Mouse (Mus musculus) hindbrain, postnatal 0 days (tissue): ENCODE data around the gene Pus3. TPM values are rescaled to one million over a fixed set of nuclear protein-coding genes. Genes with fewer than 3 reads are reported as not detected.
A peak's percentile ranks its signal among the peaks of the same experiment; 100 is the strongest.
"Not testable (repeated sequence)": the region's sequence is repeated elsewhere in the genome, so short reads cannot be mapped to it uniquely, and the experiment has no call there.

Source experiments
- ATAC-seq: fragments of 200-750 bp; cut with Nextera tagmentation; 2 replicates; pipeline ENCODE4 v1.8.0; 2017; ENCODE audit warnings: mild to moderate bottlenecking, moderate TSS enrichment, moderate library complexity
- DNase-seq: peaks from one replicate; pipeline ENCODE4 v3.0.0-alpha.2; 2015; ENCODE audit warnings: low spot score
- H3K27ac ChIP-seq: fragments of 300-500 bp; sonication (generic); 2 replicates; pipeline ENCODE4 v1.5.1; 2014; ENCODE audit warnings: mild to moderate bottlenecking
- H3K27me3 ChIP-seq: fragments of 300-500 bp; sonication (generic); 2 replicates; pipeline ENCODE4 v1.6.1; 2014; ENCODE audit warnings: low read length, mixed read lengths; ENCODE audit not compliant: insufficient read depth
- H3K36me3 ChIP-seq: fragments of 300-500 bp; sonication (generic); 2 replicates; pipeline ENCODE4 v1.6.1; 2014; ENCODE audit warnings: low read length, mixed read lengths; ENCODE audit not compliant: insufficient read depth
- H3K4me1 ChIP-seq: fragments of 300-500 bp; sonication (generic); 2 replicates; pipeline ENCODE4 v1.6.1; 2014; ENCODE audit warnings: antibody characterized with exemption, low read length, mixed read lengths; ENCODE audit not compliant: insufficient read depth
- H3K4me2 ChIP-seq: fragments of 300-500 bp; sonication (generic); 2 replicates; pipeline ENCODE4 v1.6.1; 2014; ENCODE audit warnings: low read depth, mild to moderate bottlenecking, low read length, moderate library complexity, mixed read lengths
- H3K4me3 ChIP-seq: fragments of 300-500 bp; sonication (generic); 2 replicates; pipeline ENCODE4 v1.5.1; 2014; ENCODE audit warnings: low read length
- H3K9ac ChIP-seq: fragments of 300-500 bp; sonication (generic); replicated peaks from 2 replicates; pipeline ENCODE4 v1.6.1; 2014; ENCODE audit warnings: mild to moderate bottlenecking, low read length, moderate library complexity, mixed read lengths
- H3K9me3 ChIP-seq: fragments of 300-500 bp; sonication (generic); 2 replicates; pipeline ENCODE4 v1.6.1; 2016; ENCODE audit warnings: low read length, mixed read lengths
- CTCF ChIP-seq: IDR thresholded peaks from 2 replicates; pipeline ENCODE4 v1.5.1; 2016; ENCODE audit warnings: antibody characterized with exemption, control low read depth, low read depth
- WGBS: fragments of 180-500 bp; shearing (Covaris S2); extraction: QIAGEN DNeasy Blood & Tissue Kit; methylation state at CpG from one replicate; pipeline ENCODE4 v1.1.7; 2014; 5-methylcytosine and 5-hydroxymethylcytosine counted together
- polyA plus RNA-seq: library from polyadenylated mRNA; unstranded; fragments of >200 nt; fragmentation: Nextera tagmentation; extraction: Ambion mirVana; gene quantifications from 2 replicates; pipeline ENCODE4 v1.2.1, GENCODE M21; 2015
- total RNA-seq: library from RNA; depleted of rRNA; stranded (reverse); fragments of >200 nt; gene quantifications from 2 replicates; pipeline ENCODE4 v1.2.3, GENCODE M21; 2014

The Pus3 gene
- total and polyA plus RNA-seq, 2 experiments from 2014 or later, result 8.3 to 13.7 TPM

DNA sequence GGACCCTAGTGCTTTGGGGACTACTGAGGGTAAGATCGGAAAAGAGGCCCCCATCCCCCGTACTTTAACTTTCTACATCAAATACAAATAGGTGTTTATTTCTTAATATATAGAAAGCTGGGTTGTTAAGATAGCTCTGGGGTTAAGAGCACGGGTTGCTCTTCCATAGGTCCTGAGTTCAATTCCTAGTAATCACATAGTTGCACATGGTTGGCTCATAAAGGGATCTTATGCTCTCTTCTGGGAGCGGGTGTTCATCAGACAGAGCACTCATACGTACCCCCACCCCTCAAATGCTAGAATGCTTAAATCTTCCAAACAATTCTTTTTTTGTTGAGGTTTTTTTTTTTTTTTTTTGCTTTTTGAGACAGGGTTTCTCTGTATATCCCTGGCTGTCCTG lies 12.3 kb downstream of the Pus3 start:
- Histone ChIP-seq H3K9ac (peak overlapping the region; percentile 64; the same call in 1 of the 2 replicates), H3K27ac (0 out of 2 replicates have a peak overlapping the region, but pooled peaks have one; percentile 84), H3K4me1 (peaks cover 3% of the 10 kb centered on the region; the same call in 1 of the 2 replicates), H3K27me3 (no peaks in the 10 kb centered on the region), H3K4me2 (peak overlapping the region; percentile 66), H3K9me3 (no peaks in the 10 kb centered on the region), H3K4me3 (peak overlapping the region; percentile 82), H3K36me3 (peaks cover 16% of the 10 kb centered on the region)
- no peak for TF ChIP-seq CTCF
- WGBS, result 6% methylated on average over 5 of the region's 5 CpGs
- DNase-seq, result no peak
- no peak for ATAC-seq

- Histone ChIP-seq H3K9ac (no peak overlapping the region), H3K9me3 (no peaks in the 10 kb centered on the region)
These were observed 16.0 kb downstream of the Pus3 start for GRCm38 (mm10) chr9:35574416-35574815.

GRCm38 (mm10) chr9:35587674-35588073 lies 29.3 kb downstream of the Pus3 start:
- no peaks in the 10 kb centered on the region for H3K4me1 ChIP-seq
- H3K27me3 ChIP-seq, result no peaks in the 10 kb centered on the region
- no peak for DNase-seq
- ATAC-seq, result no peak
- H3K9ac ChIP-seq, result no peak overlapping the region
- no peak for TF ChIP-seq CTCF
- no peaks in the 10 kb centered on the region for H3K9me3 ChIP-seq
- no peak overlapping the region for H3K27ac ChIP-seq
- WGBS, result 58% methylated on average over 1 of the region's 1 CpGs
- no peak overlapping the region for H3K4me2 ChIP-seq
- H3K4me3 ChIP-seq, result no peak overlapping the region
- H3K36me3 ChIP-seq, result no peaks in the 10 kb centered on the region

More at GRCm38 (mm10) chr9:35574416-35574815, 16.0 kb downstream of the Pus3 start:
- ATAC-seq (no peak), DNase-seq (peak; percentile 15)
- no peak for TF ChIP-seq CTCF
- Histone ChIP-seq H3K27me3 (no peaks in the 10 kb centered on the region), H3K4me2 (peak overlapping the region; percentile 58), H3K4me1 (peaks cover 3% of the 10 kb centered on the region; the same call in 1 of the 2 replicates), H3K4me3 (peak overlapping the region; percentile 37), H3K27ac (no peak overlapping the region), H3K36me3 (no peaks in the 10 kb centered on the region)
- 5% methylated on average over 32 of the region's 32 CpGs for WGBS

DNA sequence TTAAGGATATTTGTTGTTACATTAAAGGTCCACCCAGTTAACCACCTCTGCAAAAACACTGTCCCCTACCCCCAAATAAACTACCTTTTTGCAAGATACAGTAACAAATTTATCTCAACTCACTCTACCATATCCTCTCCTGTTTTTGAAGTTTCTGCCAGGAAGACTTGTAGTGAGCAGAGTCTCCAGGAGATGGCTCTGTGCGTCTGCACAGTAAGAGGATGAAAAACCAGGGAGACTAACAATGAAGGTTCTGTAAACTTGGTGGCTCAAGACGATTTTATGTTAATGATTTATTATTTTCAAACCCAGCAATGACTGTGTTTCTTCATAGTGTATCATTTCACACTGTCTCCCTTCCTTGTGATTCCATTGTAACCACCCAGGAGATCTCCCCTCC lies 34.5 kb downstream of the Pus3 start:
- Histone ChIP-seq H3K36me3 (no peaks in the 10 kb centered on the region), H3K27ac (no peak overlapping the region), H3K9ac (no peak overlapping the region), H3K4me1 (no peaks in the 10 kb centered on the region), H3K4me2 (no peak overlapping the region), H3K9me3 (no peaks in the 10 kb centered on the region), H3K27me3 (no peaks in the 10 kb centered on the region), H3K4me3 (no peak overlapping the region)
- DNase-seq (peak; percentile 63), ATAC-seq (peak; percentile 59; the same call in 1 of the 2 replicates)
- TF ChIP-seq CTCF, result peak; percentile 77
- WGBS, result 14% methylated on average over 2 of the region's 2 CpGs

DNA sequence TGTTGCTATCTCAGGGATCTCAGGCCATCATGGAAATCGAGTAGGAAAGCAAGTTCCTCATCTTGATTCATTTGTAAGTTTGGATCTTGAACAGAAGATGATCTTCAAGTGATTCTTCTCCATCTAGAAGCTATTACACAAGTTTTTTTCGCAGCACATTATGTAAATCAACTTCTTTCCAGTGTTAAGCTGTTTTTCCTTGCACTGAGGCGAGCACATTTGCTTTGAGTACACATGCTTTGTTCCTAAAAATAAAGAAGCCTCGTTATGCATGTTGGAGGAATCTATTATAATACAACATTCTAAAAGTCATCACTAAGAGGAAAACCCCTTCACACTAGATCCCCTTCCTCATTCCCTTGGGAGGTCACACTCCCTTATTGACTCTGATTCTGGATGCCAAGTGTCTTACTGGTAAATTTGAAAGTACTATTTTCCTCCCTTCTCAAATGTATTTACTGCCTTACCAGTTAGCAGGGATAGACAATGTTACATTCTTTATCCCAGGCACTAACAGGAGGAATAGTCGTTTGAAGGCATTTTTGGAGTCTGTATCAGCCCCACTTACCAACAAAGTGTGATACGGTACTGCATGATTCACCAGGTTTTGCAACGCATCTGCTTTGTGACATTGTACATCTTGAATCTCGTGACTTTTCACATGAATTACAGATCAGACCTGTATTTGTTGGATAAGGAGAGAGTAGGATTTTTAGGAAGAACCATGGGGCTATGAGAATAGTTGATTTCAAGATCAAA lies 49.4 kb downstream of the Pus3 start:
- Histone ChIP-seq H3K4me1 (no peaks in the 10 kb centered on the region), H3K36me3 (no peaks in the 10 kb centered on the region), H3K9me3 (no peaks in the 10 kb centered on the region), H3K9ac (no peak overlapping the region), H3K4me3 (no peak overlapping the region), H3K27me3 (no peaks in the 10 kb centered on the region), H3K4me2 (no peak overlapping the region), H3K27ac (no peak overlapping the region)
- TF ChIP-seq CTCF, result no peak
- ATAC-seq (no peak), DNase-seq (no peak)
- WGBS, result 61% methylated on average over 8 of the region's 8 CpGs

DNA sequence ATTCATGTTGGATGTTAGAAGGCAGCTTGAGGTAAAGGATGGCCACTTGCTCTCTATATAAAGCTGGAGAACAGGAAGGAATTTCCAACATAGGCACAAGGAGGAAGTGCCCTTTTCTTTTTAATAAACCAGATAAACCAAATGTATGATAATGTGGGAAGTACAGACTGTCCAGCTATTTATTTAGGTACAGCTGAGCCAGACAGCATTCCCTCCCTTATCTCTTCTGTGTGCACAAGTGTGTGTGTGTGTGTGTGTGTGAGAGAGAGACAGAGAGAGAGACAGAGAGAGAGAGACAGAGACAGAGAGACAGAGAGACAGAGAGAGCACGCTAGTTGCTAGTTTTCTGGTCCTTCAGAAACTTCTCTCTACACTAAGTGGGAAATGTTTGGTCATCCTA lies 53.4 kb downstream of the Pus3 start, which contains the start of gene Pate4:
Gene Pate4, minus strand, starts transcription at position 101 of the 400 bp plus-strand sequence.
- no peak for TF ChIP-seq CTCF
- no peaks in the 10 kb centered on the region for H3K4me1 ChIP-seq
- H3K4me2 ChIP-seq, result no peak within 1 kb of the TSS
- H3K4me3 ChIP-seq, result no peak within 1 kb of the TSS
- no peak within 1 kb of the TSS for H3K27ac ChIP-seq
- no peaks in the 10 kb centered on the region for H3K27me3 ChIP-seq
- no peaks in the 10 kb centered on the region for H3K9me3 ChIP-seq
- no peak for DNase-seq
- 95% methylated on average over 1 of the region's 1 CpGs for WGBS
- no peak within 1 kb of the TSS for H3K9ac ChIP-seq
- no peak for ATAC-seq
- H3K36me3 ChIP-seq, result no peaks in the 10 kb centered on the region

DNA sequence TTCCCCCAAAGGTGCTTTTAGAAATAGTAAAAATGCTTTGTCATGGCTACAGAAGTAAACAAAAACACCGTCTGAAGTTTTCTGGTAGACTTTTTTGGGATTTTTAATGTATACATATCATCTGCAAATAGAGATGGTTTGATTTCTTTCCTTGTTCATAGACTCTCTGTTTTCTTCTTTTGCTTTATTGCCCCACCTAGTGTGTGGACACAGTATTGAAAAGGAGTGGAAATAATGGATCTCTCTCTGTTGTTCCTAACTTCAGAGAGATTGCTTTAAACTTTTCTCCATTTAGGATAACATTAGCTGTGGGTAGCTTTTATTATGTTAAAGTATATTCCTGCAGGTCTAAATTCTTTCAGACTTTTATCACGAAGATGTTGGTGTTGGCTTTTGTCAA lies 55.6 kb downstream of the Pus3 start:
- Histone ChIP-seq H3K27ac (no peak overlapping the region), H3K27me3 (no peaks in the 10 kb centered on the region), H3K4me3 (no peak overlapping the region), H3K4me2 (no peak overlapping the region), H3K9ac (no peak overlapping the region), H3K9me3 (no peaks in the 10 kb centered on the region), H3K36me3 (no peaks in the 10 kb centered on the region), H3K4me1 (no peaks in the 10 kb centered on the region)
- ATAC-seq, result no peak
- DNase-seq, result peak; percentile 3
- TF ChIP-seq CTCF, result peak; percentile 53
- 34% methylated on average over 2 of the region's 2 CpGs for WGBS

GRCm38 (mm10) chr9:35616784-35617183 lies 58.4 kb downstream of the Pus3 start:
- not testable (repeated sequence) for ATAC-seq, H3K4me2 ChIP-seq, DNase-seq, H3K36me3 ChIP-seq, H3K27ac ChIP-seq, H3K9ac ChIP-seq, H3K9me3 ChIP-seq, H3K27me3 ChIP-seq, H3K4me3 ChIP-seq, H3K4me1 ChIP-seq
- WGBS, result 82% methylated on average over 2 of the region's 2 CpGs
